Mouse (Mus musculus) ES-Bruce4 (cell line): ENCODE measurements around the gene Fbxl19. TPM values are rescaled to one million over a fixed set of nuclear protein-coding genes. Genes with fewer than 3 reads are reported as not detected.
A peak's percentile ranks its signal among the peaks of the same experiment; 100 is the strongest.

Experiments
- H3K27ac ChIP-seq: 2 replicates; pipeline ENCODE4 v1.5.1; 2012; ENCODE audit warnings: low read length, inconsistent platforms; ENCODE audit not compliant: insufficient read depth
- H3K27me3 ChIP-seq: 2 replicates; pipeline ENCODE4 v1.6.1; 2012; ENCODE audit warnings: mild to moderate bottlenecking, low read length, inconsistent platforms; ENCODE audit not compliant: control insufficient read depth, poor library complexity, insufficient read depth, severe bottlenecking
- H3K36me3 ChIP-seq: 2 replicates; pipeline ENCODE4 v1.6.1; 2012; ENCODE audit warnings: inconsistent platforms, mild to moderate bottlenecking, low read length, moderate library complexity; ENCODE audit not compliant: control insufficient read depth, poor library complexity, insufficient read depth, severe bottlenecking
- H3K4me1 ChIP-seq: one replicate; pipeline ENCODE4 v1.8.1; 2011; ENCODE audit warnings: low read length; ENCODE audit not compliant: control insufficient read depth, insufficient read depth
- H3K4me3 ChIP-seq: 2 replicates; pipeline ENCODE4 v1.5.1; 2011; ENCODE audit warnings: low read depth, mild to moderate bottlenecking, low read length
- H3K9ac ChIP-seq: 2 replicates; pipeline ENCODE4 v1.6.1; 2012; ENCODE audit warnings: low read depth, mild to moderate bottlenecking, inconsistent platforms; ENCODE audit not compliant: poor library complexity, severe bottlenecking
- H3K9me3 ChIP-seq: replicated peaks from 2 replicates; pipeline ENCODE4 v1.6.1; 2012; ENCODE audit warnings: mild to moderate bottlenecking, low read length, inconsistent platforms; ENCODE audit not compliant: control insufficient read depth, poor library complexity, insufficient read depth, severe bottlenecking
- CTCF ChIP-seq: IDR thresholded peaks from one replicate; pipeline ENCODE4 v1.8.1; 2011; ENCODE audit warnings: low read depth, low read length
- EP300 ChIP-seq: IDR thresholded peaks from 2 replicates; pipeline ENCODE4 v1.6.1; 2011; ENCODE audit warnings: low read depth, low read length; ENCODE audit not compliant: insufficient read depth
- POLR2A ChIP-seq: IDR thresholded peaks from one replicate; pipeline ENCODE4 v1.8.1; 2011; ENCODE audit warnings: low read length; ENCODE audit not compliant: insufficient read depth
- polyA plus RNA-seq: library from polyadenylated mRNA; stranded (reverse); fragments of >200 nt; gene quantifications from 2 replicates; pipeline ENCODE4 v1.2.4, GENCODE M21; 2011; ENCODE audit warnings: low read depth; ENCODE audit not compliant: missing spikeins, insufficient read depth, insufficient read length

Gene Fbxl19
- polyA plus RNA-seq, 1 experiment: 55.1 TPM

GRCm38 (mm10) chr7:127745251-127745651 is 908 bp downstream of the Fbxl19 start:
- Histone ChIP-seq H3K4me3 (peak overlapping the region; percentile 86), H3K4me1 (no peaks in the 10 kb centered on the region), H3K36me3 (0 out of 2 replicates have a peak, but pooled peaks cover 7% of the 10 kb centered on the region), H3K9me3 (no peaks in the 10 kb centered on the region), H3K9ac (peak overlapping the region; percentile 97), H3K27me3 (no peaks in the 10 kb centered on the region), H3K27ac (peak overlapping the region; percentile 51)
- TF ChIP-seq EP300: no peak
- peak; percentile 40 for TF ChIP-seq POLR2A

- no peak for TF ChIP-seq CTCF
- TF ChIP-seq POLR2A: peak; percentile 27
- Histone ChIP-seq H3K9me3 (no peaks in the 10 kb centered on the region), H3K4me1 (no peaks in the 10 kb centered on the region), H3K4me3 (peak overlapping the region; percentile 86), H3K27me3 (no peaks in the 10 kb centered on the region), H3K36me3 (0 out of 2 replicates have a peak, but pooled peaks cover 10% of the 10 kb centered on the region), H3K27ac (peak overlapping the region; percentile 13), H3K9ac (peak overlapping the region; percentile 97)
These were observed 1.5 kb downstream of the Fbxl19 start for GRCm38 (mm10) chr7:127745652-127746493.

DNA sequence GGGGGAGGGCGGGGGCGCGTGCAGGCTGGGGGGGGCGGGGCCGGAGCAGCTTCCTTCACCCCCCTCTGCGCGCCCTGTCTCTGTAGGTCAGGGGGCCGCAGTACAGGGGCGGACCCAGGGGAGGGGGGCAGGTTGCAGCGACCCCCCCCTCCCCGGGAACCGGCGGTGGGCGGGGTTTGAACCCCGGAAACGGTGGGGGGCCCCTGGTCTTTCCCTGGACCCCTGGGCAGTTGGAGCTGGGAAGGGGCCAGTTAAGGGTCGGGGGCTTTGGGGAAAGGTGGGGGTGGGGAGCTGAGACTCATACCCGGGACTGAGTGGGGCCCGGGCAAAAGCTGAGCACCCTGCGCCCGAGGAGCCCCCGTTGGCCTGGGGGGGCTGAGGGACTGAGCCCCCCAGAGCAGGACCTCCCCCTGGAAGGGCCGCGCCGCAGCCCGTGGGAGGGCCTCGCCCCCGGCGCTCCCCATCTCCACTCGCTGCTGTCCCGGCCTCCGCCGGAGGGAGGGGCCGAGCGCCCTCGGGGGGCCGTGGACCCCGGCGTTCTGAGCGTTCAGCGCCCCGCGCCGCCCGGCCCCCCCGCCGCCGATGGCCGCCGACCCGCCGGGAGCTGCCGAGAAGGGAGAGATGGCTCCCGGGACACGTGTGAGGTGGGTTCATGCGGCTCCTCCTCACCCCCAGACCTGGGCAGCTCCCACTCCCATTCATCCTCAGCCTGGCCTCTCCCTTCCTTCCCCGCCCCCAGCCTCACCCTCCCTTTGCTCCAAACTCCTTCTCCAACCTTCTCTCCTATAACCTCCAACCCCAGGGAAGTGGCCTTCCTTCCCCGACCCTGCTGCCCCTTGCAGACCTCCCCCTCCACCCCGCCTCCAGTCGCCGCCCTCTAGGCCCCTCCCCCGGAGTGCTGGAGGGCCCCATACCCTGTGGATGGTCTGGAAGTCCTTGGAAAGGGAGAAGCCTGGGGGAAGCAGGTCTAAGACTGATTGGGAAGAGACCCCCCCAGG is 2.5 kb downstream of the Fbxl19 start:
- H3K36me3 ChIP-seq: peaks cover 16% of the 10 kb centered on the region; the same call in 1 of the 2 replicates
- H3K27me3 ChIP-seq: no peaks in the 10 kb centered on the region
- peaks cover 2% of the 10 kb centered on the region for H3K4me1 ChIP-seq
- H3K4me3 ChIP-seq: peak overlapping the region; percentile 91
- H3K9me3 ChIP-seq: no peaks in the 10 kb centered on the region
- peak overlapping the region; percentile 81 for H3K27ac ChIP-seq
- TF ChIP-seq CTCF: no peak
- TF ChIP-seq POLR2A: peak; percentile 30
- no peak for TF ChIP-seq EP300
- peak overlapping the region; percentile 97 for H3K9ac ChIP-seq

DNA sequence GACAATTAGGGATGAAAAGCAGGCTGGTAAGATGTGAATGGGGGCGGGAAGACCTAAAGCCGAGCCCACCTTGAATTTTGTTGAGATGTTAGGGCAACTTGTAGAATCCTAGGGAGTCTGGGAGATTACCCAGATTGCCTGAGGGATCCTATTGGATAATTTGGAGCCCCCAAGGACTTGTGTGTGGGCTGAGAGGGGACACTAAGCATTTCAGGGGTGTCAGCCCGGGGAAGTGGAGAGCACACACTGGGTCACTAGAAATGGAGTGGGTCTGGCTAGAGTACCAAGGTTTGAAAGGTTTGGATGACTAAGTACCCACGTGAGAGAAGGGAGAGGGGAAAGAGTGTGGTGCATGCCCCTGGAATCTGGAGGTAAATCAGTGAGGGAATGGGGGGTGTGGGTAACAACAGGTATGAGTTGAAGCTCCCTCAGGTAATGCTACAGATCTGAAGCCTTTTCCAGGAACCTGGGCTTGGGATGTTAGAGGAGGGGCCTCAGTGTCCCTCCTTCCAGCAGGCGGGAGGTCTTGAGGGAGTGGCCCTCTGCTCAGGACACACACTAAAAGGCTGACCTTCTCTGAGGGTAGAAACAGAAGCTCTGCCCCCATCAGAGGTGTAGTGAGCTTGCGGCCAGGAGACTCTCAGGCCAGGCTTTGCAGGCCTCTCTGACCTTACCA is 3.4 kb downstream of the Fbxl19 start:
- Histone ChIP-seq H3K27me3 (no peaks in the 10 kb centered on the region), H3K9ac (peak overlapping the region; percentile 97), H3K4me3 (peak overlapping the region; percentile 91), H3K36me3 (peaks cover 21% of the 10 kb centered on the region; the same call in 1 of the 2 replicates), H3K27ac (peak overlapping the region; percentile 81), H3K4me1 (peaks cover 3% of the 10 kb centered on the region), H3K9me3 (no peaks in the 10 kb centered on the region)
- no peak for TF ChIP-seq CTCF

GRCm38 (mm10) chr7:127748235-127748560 is 3.9 kb downstream of the Fbxl19 start:
- Histone ChIP-seq H3K9me3 (no peaks in the 10 kb centered on the region), H3K4me1 (peaks cover 5% of the 10 kb centered on the region), H3K27me3 (no peaks in the 10 kb centered on the region), H3K9ac (peak overlapping the region; percentile 97), H3K27ac (no peak overlapping the region), H3K4me3 (peak overlapping the region; percentile 91), H3K36me3 (peaks cover 21% of the 10 kb centered on the region; the same call in 1 of the 2 replicates)
- no peak for TF ChIP-seq POLR2A
- TF ChIP-seq CTCF: no peak
- TF ChIP-seq EP300: no peak
